Mouse (Mus musculus) MEL-GATA-1-ER (cell line): Measurements from ENCODE around the gene Itk.
A peak's percentile ranks its signal among the peaks of the same experiment; 100 is the strongest.

ENCODE experiments used
- DNase-seq: peaks from one replicate; pipeline ENCODE4 v3.0.0-alpha.2; 2012; ENCODE audit warnings: low read depth; ENCODE audit errors: extremely low read depth

Itk gene

GRCm38 (mm10) chr11:46308271-46308974 lies 80.9 kb downstream of the Itk start:
- DNase-seq = no peak

GRCm38 (mm10) chr11:46307768-46308167 lies 81.5 kb downstream of the Itk start:
- DNase-seq = no peak

- DNase-seq = no peak
Observed at GRCm38 (mm10) chr11:46306776-46307175, 82.5 kb downstream of the Itk start.

GRCm38 (mm10) chr11:46305881-46306520 lies 83.3 kb downstream of the Itk start:
- no peak for DNase-seq

- no peak for DNase-seq
Observed at GRCm38 (mm10) chr11:46304864-46305710, 84.2 kb downstream of the Itk start.

GRCm38 (mm10) chr11:46304093-46304492 lies 85.2 kb downstream of the Itk start:
- no peak for DNase-seq

- no peak for DNase-seq
Observed at GRCm38 (mm10) chr11:46302471-46302870, 86.8 kb downstream of the Itk start.

- no peak for DNase-seq
Observed at GRCm38 (mm10) chr11:46301579-46302248, 87.6 kb downstream of the Itk start.

- no peak for DNase-seq
Observed at GRCm38 (mm10) chr11:46299901-46300300, 89.4 kb downstream of the Itk start.

GRCm38 (mm10) chr11:46298889-46299785 lies 90.2 kb downstream of the Itk start:
- no peak for DNase-seq

- no peak for DNase-seq
Observed at GRCm38 (mm10) chr11:46294390-46294789, 94.9 kb downstream of the Itk start.

- no peak for DNase-seq
Observed at GRCm38 (mm10) chr11:46293491-46293890, 95.8 kb downstream of the Itk start.

GRCm38 (mm10) chr11:46290988-46291405 lies 98.3 kb downstream of the Itk start:
- no peak for DNase-seq

GRCm38 (mm10) chr11:46289561-46289960 lies 99.8 kb downstream of the Itk start:
- no peak for DNase-seq

- DNase-seq = no peak
Observed at GRCm38 (mm10) chr11:46289022-46289421, 100.3 kb downstream of the Itk start.

- no peak for DNase-seq
Observed at GRCm38 (mm10) chr11:46288091-46288490, 101.2 kb downstream of the Itk start.

- peak; percentile 58 for DNase-seq
Observed at GRCm38 (mm10) chr11:46286803-46287202, 102.5 kb downstream of the Itk start.

- DNase-seq = no peak
Observed at GRCm38 (mm10) chr11:46283800-46284199, 105.5 kb downstream of the Itk start.

- DNase-seq = no peak
Observed at GRCm38 (mm10) chr11:46282612-46283011, 106.7 kb downstream of the Itk start.

GRCm38 (mm10) chr11:46278709-46279108 lies 110.6 kb downstream of the Itk start:
- no peak for DNase-seq

GRCm38 (mm10) chr11:46278140-46278539 lies 111.2 kb downstream of the Itk start:
- DNase-seq = no peak
